Mouse (Mus musculus) limb, embryonic 13.5 days (tissue): Measurements from ENCODE around the gene Rbms3. TPM values are rescaled to one million over a fixed set of nuclear protein-coding genes. Genes with fewer than 3 reads are reported as not detected.

Experiments
- ATAC-seq: fragments of 200-750 bp; cut with Nextera tagmentation; 2 replicates; pipeline ENCODE4 v1.8.0; 2017; ENCODE audit warnings: low read depth, moderate number of reproducible peaks, moderate TSS enrichment; ENCODE audit not compliant: low FRiP score
- H3K27ac ChIP-seq: fragments of 300-500 bp; sonication (generic); 2 replicates; pipeline ENCODE4 v1.5.1; 2015; ENCODE audit warnings: inconsistent platforms, mild to moderate bottlenecking, moderate library complexity
- H3K27me3 ChIP-seq: fragments of 300-500 bp; sonication (generic); 2 replicates; pipeline ENCODE4 v1.6.1; 2015; ENCODE audit warnings: mild to moderate bottlenecking, inconsistent platforms
- H3K36me3 ChIP-seq: fragments of 300-500 bp; sonication (generic); 2 replicates; pipeline ENCODE4 v1.6.1; 2015; ENCODE audit warnings: inconsistent platforms, mild to moderate bottlenecking, moderate library complexity
- H3K4me1 ChIP-seq: fragments of 300-500 bp; sonication (generic); 2 replicates; pipeline ENCODE4 v1.6.1; 2015; ENCODE audit warnings: inconsistent platforms
- H3K4me2 ChIP-seq: fragments of 300-500 bp; sonication (generic); replicated peaks from 2 replicates; pipeline ENCODE4 v1.6.1; 2015; ENCODE audit warnings: inconsistent platforms, mild to moderate bottlenecking, moderate library complexity
- H3K4me3 ChIP-seq: fragments of 300-500 bp; sonication (generic); 2 replicates; pipeline ENCODE4 v1.5.1; 2015; ENCODE audit warnings: moderate library complexity, mild to moderate bottlenecking, inconsistent platforms
- H3K9ac ChIP-seq: fragments of 300-500 bp; sonication (generic); 2 replicates; pipeline ENCODE4 v1.6.1; 2015; ENCODE audit warnings: mild to moderate bottlenecking, inconsistent platforms
- H3K9me3 ChIP-seq: fragments of 300-500 bp; sonication (generic); 2 replicates; pipeline ENCODE4 v1.6.1; 2016; ENCODE audit warnings: inconsistent platforms
- WGBS: fragments of 180-500 bp; shearing (Covaris S2); methylation state at CpG from one replicate; pipeline ENCODE4 v1.1.7; 2015; 5-methylcytosine and 5-hydroxymethylcytosine counted together
- polyA plus RNA-seq: library from polyadenylated mRNA; unstranded; fragments of >200 nt; fragmentation: Nextera tagmentation; extraction: Ambion mirVana; gene quantifications from 2 replicates; pipeline ENCODE4 v1.2.1, GENCODE M21; 2015

Rbms3 gene
- polyA plus RNA-seq, 1 experiment from 2014 or later = 101 TPM

DNA sequence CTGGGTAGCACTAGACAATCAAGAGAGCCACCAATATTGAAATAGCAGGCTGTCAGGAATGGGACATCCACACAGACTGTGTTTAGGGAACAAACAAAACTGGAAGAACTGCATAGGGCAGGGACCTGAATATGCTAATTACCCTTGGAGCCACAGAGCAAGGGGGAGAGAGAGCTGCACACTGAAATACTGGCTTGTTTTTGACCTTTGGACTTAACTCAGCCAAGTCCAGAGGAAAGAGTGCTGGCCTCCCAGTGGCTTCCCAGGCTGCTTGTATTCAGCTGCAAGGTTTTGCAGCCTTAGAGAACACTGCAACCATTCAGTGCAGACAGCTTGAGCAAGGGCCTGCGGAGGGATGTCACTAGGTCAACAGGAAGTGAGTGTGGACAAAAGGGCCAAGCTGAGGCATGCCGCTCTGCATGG is 611.0 kb downstream of the Rbms3 start:
- peaks cover 19% of the 10 kb centered on the region for H3K4me1 ChIP-seq
- H3K9me3 ChIP-seq = no peaks in the 10 kb centered on the region
- no peak overlapping the region for H3K4me3 ChIP-seq
- H3K27ac ChIP-seq = no peak overlapping the region; the same call in 1 of the 2 replicates
- ATAC-seq = no peak
- H3K36me3 ChIP-seq = 0 out of 2 replicates have a peak, but pooled peaks cover 5% of the 10 kb centered on the region
- H3K27me3 ChIP-seq = no peaks in the 10 kb centered on the region
- 55% methylated on average over 2 of the region's 2 CpGs for WGBS
- no peak overlapping the region for H3K4me2 ChIP-seq
- no peak overlapping the region for H3K9ac ChIP-seq

DNA sequence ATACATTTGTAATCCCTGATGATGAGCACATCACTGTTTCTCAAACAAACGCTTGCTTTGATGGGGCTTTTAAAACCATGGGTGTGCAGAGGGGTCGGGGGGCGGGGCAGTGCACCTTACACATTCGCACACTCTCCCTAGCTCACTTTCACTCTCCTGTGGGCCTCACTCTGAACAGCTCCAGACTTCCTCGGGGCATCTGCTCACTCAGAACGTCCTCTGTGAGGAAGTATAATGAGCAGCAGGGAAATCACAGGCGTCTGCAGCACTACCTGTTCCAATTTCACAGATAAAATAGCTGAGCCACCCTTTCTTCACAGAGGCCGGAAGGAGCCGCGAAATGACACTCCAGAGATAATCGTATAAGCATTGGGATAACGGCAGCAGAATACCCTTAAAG is 611.4 kb downstream of the Rbms3 start:
- no peak overlapping the region for H3K4me3 ChIP-seq
- no peak overlapping the region for H3K9ac ChIP-seq
- H3K4me1 ChIP-seq = peaks cover 19% of the 10 kb centered on the region
- H3K27ac ChIP-seq = no peak overlapping the region; the same call in 1 of the 2 replicates
- 0 out of 2 replicates have a peak, but pooled peaks cover 5% of the 10 kb centered on the region for H3K36me3 ChIP-seq
- WGBS = 53% methylated on average over 12 of the region's 12 CpGs
- no peak overlapping the region for H3K4me2 ChIP-seq
- no peak for ATAC-seq
- no peaks in the 10 kb centered on the region for H3K9me3 ChIP-seq
- H3K27me3 ChIP-seq = no peaks in the 10 kb centered on the region

DNA sequence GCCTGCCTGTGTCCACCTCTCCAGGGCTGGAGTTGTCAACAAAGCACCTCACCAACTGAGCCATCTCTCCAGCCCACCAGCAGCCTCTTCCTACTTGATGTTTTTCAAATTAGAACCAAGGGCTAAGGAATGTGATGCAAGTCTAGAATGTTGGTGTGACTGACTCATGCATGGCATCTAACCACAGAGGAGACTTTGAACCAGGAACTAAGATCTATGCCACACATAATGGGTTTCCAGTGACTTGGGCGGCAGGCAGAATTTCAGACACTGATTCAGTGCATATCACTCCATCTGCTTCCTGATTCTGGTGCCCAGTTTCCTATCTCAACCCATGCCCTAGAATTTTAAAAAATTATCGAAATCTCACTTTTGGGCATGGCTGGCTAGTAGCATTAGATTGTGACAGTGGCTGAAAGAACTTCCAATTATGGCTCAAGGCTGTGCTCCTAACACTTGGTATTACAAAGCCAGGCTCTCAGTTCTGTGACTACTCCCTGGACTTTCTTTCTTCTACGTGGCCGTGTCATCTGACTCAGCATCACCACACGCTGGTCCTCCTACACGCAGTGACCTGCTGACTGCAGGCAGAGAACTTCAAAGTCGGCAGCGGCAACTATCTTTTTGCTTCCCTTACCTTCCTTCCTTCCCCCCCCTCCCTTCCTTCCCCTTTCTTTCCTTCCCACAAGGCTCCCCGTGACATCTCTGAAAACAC is 613.0 kb downstream of the Rbms3 start:
- 0 out of 2 replicates have a peak, but pooled peaks cover 5% of the 10 kb centered on the region for H3K36me3 ChIP-seq
- H3K27me3 ChIP-seq = no peaks in the 10 kb centered on the region
- H3K9ac ChIP-seq = no peak overlapping the region
- H3K4me3 ChIP-seq = no peak overlapping the region
- no peak overlapping the region for H3K27ac ChIP-seq
- H3K9me3 ChIP-seq = no peaks in the 10 kb centered on the region
- H3K4me1 ChIP-seq = peaks cover 15% of the 10 kb centered on the region
- no peak overlapping the region for H3K4me2 ChIP-seq
- 90% methylated on average over 9 of the region's 9 CpGs for WGBS
- no peak for ATAC-seq

DNA sequence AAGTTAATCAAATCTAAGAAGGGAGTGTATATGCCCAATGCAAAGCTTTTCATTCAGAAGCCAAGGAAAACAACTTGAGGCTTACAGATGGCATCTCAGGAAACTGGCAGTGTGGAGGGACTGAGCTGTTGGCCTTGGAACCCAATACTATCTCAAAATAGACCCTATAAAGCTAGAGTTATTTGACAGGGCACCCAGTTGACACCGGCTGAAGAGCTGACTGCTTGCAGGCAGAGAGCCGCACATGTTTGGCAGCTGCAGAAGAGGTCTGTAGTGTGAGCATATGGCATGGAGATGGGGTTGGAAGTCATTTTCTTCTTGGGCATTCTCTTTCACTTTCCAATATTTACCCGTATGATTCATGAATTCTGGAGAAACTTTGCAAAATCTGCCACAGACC is 616.3 kb downstream of the Rbms3 start:
- WGBS = 69% methylated on average over 3 of the region's 3 CpGs
- Histone ChIP-seq H3K4me2 (no peak overlapping the region), H3K9ac (no peak overlapping the region), H3K4me1 (peaks cover 2% of the 10 kb centered on the region), H3K36me3 (0 out of 2 replicates have a peak, but pooled peaks cover 5% of the 10 kb centered on the region), H3K27me3 (no peaks in the 10 kb centered on the region), H3K27ac (no peak overlapping the region), H3K9me3 (no peaks in the 10 kb centered on the region), H3K4me3 (no peak overlapping the region)
- ATAC-seq = no peak

DNA sequence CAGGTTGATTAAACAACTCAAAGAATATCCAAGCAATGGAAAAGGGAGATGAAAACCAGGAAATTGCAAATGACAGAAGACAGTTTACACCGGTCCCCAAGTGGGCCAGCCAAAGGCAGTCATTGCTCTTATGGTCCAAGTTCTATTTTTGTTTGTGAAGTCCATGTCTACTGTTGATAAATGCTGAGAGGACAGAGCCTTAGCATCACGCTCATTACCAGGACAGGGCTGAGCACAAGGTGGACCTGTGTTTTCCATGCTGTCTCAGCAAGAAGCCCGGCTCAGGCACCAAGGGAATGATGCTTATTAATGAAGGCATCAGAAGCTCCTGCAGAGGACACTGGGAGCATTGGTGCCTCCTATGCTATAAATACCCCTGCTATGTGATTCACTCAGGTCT is 618.9 kb downstream of the Rbms3 start:
- no peak overlapping the region for H3K4me3 ChIP-seq
- H3K27ac ChIP-seq = no peak overlapping the region
- WGBS = 94% methylated on average over 3 of the region's 3 CpGs
- no peak for ATAC-seq
- H3K9me3 ChIP-seq = no peaks in the 10 kb centered on the region
- no peak overlapping the region for H3K9ac ChIP-seq
- 0 out of 2 replicates have a peak, but pooled peaks cover 5% of the 10 kb centered on the region for H3K36me3 ChIP-seq
- H3K27me3 ChIP-seq = no peaks in the 10 kb centered on the region
- no peaks in the 10 kb centered on the region for H3K4me1 ChIP-seq
- H3K4me2 ChIP-seq = no peak overlapping the region

DNA sequence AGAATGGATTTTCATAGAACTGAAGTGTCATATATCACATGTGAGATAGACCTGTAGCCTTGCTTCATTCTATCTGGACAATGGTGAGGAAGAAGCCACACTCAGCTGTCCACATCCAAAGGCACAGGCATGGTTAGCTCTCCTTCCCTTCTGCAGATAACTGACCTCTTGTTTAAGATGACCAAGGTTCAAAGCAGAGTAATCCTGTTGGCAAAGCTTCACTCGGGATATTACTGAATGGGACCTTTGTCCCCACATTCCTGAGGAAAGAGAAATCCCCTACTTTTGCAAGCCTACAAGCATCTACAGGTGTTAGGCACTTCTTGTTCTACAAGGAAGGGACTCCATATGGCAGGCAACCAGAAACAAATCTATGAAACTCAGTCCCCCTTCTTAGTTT is 621.5 kb downstream of the Rbms3 start:
- H3K4me2 ChIP-seq = no peak overlapping the region
- H3K27me3 ChIP-seq = no peaks in the 10 kb centered on the region
- no peak overlapping the region for H3K9ac ChIP-seq
- no peaks in the 10 kb centered on the region for H3K9me3 ChIP-seq
- H3K4me1 ChIP-seq = no peaks in the 10 kb centered on the region
- H3K36me3 ChIP-seq = no peaks in the 10 kb centered on the region
- ATAC-seq = no peak
- 68% methylated on average over 1 of the region's 1 CpGs for WGBS
- no peak overlapping the region for H3K4me3 ChIP-seq
- H3K27ac ChIP-seq = no peak overlapping the region

DNA sequence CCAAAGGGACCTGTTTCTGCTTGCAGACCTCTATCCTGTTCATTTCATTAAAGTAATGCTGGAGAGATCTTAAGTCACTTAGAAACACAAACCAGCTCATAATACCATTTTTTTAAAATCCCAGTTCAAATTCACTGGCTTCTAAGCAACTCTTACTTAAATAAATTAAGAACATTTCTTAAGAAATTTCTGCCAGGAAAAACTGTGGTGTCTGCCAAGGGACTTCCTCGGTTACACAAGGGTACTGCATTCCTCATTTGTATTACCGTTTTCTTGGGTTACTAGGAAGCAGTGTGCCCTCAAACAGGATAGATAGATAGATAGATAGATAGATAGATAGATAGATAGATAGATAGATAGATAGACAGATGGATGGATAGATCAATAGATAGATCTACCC is 627.6 kb downstream of the Rbms3 start:
- no peaks in the 10 kb centered on the region for H3K36me3 ChIP-seq
- H3K4me3 ChIP-seq = no peak overlapping the region
- H3K4me1 ChIP-seq = peaks cover 12% of the 10 kb centered on the region; the same call in 1 of the 2 replicates
- H3K9me3 ChIP-seq = no peaks in the 10 kb centered on the region
- no peak overlapping the region for H3K4me2 ChIP-seq
- H3K9ac ChIP-seq = no peak overlapping the region
- ATAC-seq = no peak
- no peak overlapping the region for H3K27ac ChIP-seq
- WGBS = 81% methylated on average over 2 of the region's 2 CpGs
- no peaks in the 10 kb centered on the region for H3K27me3 ChIP-seq

DNA sequence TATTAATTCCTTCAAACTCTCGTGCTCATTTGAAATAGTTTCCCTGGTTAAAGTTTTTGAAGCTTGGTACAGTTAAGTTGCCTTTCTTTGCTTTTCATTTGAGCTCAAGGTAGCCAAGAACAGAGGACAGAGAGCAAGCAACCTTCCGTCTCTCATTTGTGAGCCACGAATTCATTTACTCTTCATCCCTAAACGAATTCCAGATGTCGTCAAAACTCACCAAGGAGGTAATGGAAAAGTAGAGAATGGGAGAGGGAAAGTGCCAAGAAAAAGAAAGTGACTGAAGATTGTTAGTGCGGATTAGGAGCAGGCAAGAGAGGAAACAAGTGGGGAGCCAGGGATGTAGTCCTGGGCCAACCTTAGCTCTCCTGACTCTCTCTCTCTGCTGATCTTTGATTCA is 630.5 kb downstream of the Rbms3 start:
- Histone ChIP-seq H3K4me3 (no peak overlapping the region), H3K4me2 (0 out of 2 replicates have a peak overlapping the region, but pooled peaks have one; percentile 1), H3K9ac (no peak overlapping the region), H3K27me3 (no peaks in the 10 kb centered on the region), H3K27ac (peak overlapping the region; percentile 76), H3K4me1 (peaks cover 12% of the 10 kb centered on the region; the same call in 1 of the 2 replicates), H3K9me3 (no peaks in the 10 kb centered on the region), H3K36me3 (no peaks in the 10 kb centered on the region)
- no peak for ATAC-seq
- WGBS = 13% methylated on average over 6 of the region's 6 CpGs

DNA sequence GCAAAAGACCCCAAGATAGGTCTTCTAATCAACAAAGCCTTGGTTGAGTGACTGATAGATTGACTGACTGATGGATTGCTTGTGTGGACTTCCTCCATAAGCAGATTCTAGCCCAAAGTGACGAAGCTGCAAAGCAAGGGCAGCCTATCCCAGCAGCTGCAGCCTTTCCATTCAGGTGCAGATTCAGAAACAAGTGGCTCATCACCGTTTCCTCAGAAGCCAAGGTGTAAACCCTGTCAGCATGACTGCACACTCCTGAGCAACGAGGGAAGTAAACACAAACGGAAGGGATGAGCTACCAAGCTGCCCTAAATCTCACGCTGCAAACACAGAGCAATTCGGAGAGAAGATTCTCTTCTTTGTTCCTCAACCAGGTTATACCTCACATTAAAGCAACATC is 639.4 kb downstream of the Rbms3 start:
- Histone ChIP-seq H3K36me3 (0 out of 2 replicates have a peak, but pooled peaks cover 3% of the 10 kb centered on the region), H3K4me2 (no peak overlapping the region), H3K9me3 (no peaks in the 10 kb centered on the region), H3K4me1 (no peaks in the 10 kb centered on the region), H3K4me3 (no peak overlapping the region), H3K27me3 (no peaks in the 10 kb centered on the region), H3K27ac (no peak overlapping the region), H3K9ac (no peak overlapping the region)
- WGBS = 84% methylated on average over 6 of the region's 6 CpGs
- ATAC-seq = no peak

DNA sequence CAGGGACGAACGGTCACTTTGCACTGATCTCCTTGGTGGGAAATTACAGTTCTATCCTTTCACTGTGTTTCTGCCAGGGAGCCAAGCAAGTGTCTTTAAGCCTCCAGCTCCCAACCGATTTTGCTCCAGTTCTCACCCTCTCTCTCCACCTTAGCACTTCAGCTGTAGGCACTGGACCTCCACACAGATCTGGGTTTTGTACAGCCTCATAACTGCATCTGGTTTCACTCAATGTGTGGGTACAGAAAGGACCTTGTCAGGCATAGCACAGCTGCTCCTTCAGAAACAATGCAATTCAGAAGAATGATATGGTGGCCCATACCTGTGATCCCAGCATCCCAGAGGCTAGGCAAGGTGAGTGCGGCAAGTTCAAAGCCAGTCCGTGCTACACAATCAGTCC is 648.9 kb downstream of the Rbms3 start:
- no peak overlapping the region; the same call in 1 of the 2 replicates for H3K27ac ChIP-seq
- WGBS = 66% methylated on average over 5 of the region's 5 CpGs

DNA sequence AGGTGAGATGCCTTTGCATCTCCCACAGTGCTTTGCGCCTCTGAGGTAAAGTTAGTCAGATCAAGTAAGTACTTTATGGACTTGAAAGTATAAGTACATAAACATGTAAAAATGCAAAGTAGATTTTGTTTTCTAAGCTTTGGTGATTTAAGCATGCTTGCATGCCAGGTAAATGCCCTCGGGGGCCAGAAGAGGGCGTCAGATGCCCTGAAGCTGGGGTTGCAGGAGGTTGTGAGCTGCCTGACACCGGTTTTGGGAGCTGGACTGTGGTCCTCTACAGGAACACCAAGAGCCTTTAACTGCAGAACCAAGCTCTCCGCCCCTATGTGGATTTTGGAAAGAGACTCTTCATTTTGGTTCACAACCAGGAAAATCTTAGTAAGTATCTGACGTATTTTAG is 652.3 kb downstream of the Rbms3 start:
- no peak for ATAC-seq
- Histone ChIP-seq H3K9me3 (0 out of 2 replicates have a peak, but pooled peaks cover 2% of the 10 kb centered on the region), H3K27me3 (no peaks in the 10 kb centered on the region), H3K36me3 (0 out of 2 replicates have a peak, but pooled peaks cover 9% of the 10 kb centered on the region), H3K4me1 (peaks cover 5% of the 10 kb centered on the region; the same call in 1 of the 2 replicates), H3K4me3 (no peak overlapping the region), H3K4me2 (no peak overlapping the region), H3K9ac (no peak overlapping the region), H3K27ac (no peak overlapping the region)
- WGBS = 87% methylated on average over 6 of the region's 6 CpGs

More for the DNA sequence above, 648.9 kb downstream of the Rbms3 start:
- Histone ChIP-seq H3K9ac (no peak overlapping the region), H3K4me1 (0 out of 2 replicates have a peak, but pooled peaks cover 2% of the 10 kb centered on the region), H3K36me3 (0 out of 2 replicates have a peak, but pooled peaks cover 3% of the 10 kb centered on the region), H3K4me3 (no peak overlapping the region), H3K9me3 (no peaks in the 10 kb centered on the region), H3K27me3 (no peaks in the 10 kb centered on the region), H3K4me2 (no peak overlapping the region)
- ATAC-seq = no peak

DNA sequence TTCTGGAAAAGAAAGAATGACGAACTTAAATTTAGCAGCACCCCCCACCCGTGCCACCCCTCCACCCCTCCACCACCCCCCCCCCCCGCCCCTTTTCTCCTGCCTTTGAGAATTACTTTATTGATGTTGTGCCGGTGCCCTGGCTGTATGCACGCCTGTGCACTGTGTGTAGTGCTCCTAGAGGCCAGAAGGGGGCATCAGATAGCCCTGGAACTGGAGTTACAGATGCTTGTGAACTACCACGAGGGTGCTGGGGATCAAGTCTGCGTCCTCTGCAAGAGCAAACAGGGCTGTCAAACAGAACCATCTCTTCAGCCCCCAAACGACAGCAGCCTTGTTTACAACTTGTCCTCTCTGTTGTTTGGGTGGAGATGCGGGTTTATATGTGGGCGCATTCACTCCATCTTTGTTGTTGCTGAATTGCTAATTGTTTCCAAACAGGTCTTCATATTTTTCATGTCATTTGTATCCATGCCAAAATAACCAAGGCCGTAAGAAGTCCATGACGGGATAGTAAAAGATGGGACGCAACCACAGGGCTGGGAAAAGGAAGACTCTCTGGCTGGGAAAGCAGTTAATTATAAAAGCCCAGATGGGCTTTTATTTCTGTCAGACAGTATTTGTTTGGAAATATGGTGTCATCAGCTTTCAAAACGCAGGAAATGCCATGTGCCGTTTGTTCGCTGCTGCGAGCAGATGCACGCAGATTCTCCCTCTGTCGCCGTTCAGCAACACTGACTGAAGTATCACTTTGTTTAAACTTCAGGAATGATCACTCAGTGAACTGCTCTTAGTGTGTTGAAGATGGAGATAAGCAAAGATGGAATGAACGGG is 652.9 kb downstream of the Rbms3 start:
- H3K36me3 ChIP-seq = 0 out of 2 replicates have a peak, but pooled peaks cover 9% of the 10 kb centered on the region
- peaks cover 5% of the 10 kb centered on the region; the same call in 1 of the 2 replicates for H3K4me1 ChIP-seq
- no peak overlapping the region for H3K9ac ChIP-seq
- ATAC-seq = no peak
- H3K27me3 ChIP-seq = no peaks in the 10 kb centered on the region
- no peak overlapping the region for H3K27ac ChIP-seq
- 0 out of 2 replicates have a peak, but pooled peaks cover 2% of the 10 kb centered on the region for H3K9me3 ChIP-seq
- WGBS = 87% methylated on average over 21 of the region's 21 CpGs
- H3K4me2 ChIP-seq = no peak overlapping the region
- no peak overlapping the region for H3K4me3 ChIP-seq
